Comparison of ENCODE assay signal across 28 mouse cellular contexts in genomic region chr10:76828936-76829335, GRCm38 (mm10).
A peak's percentile ranks its signal among the peaks of the same experiment; 100 is the strongest.
DNase-seq lines count a peak whose midpoint lies in the region; ATAC-seq and TF ChIP-seq lines count a peak whose summit lies in the region.
"Had no signal": no experiment of that assay in that cellular context is flagged by ENCODE, and none has a peak within 500 bp of the region (broad histone marks: within the 10 kb centered on the region; RNA-seq: fewer than 3 reads in every experiment).

No protein-coding gene starts in this region.

- WGBS in hindbrain, postnatal 0 days, result 93% methylated on average over 4 of the region's 4 CpGs
- WGBS in hindbrain, embryonic 16.5 days, result 96% methylated on average over 4 of the region's 4 CpGs
- WGBS in liver, postnatal 0 days (ENCODE audit: insufficient replicate concordance), result 93% methylated on average over 4 of the region's 4 CpGs
- 96% methylated on average over 4 of the region's 4 CpGs for whole genome bisulfite sequencing in stomach, postnatal 0 days

- peak; percentile 27; the same call in 1 of the 2 replicates for TF ChIP-seq CTCF in hindbrain, postnatal 0 days (IDR thresholded peaks at IDR 0.05; ENCODE audit: low read depth)
- 0 out of 2 replicates have a peak, but pooled peaks have one; percentile 12 for TF ChIP-seq CTCF in liver, postnatal 0 days (IDR thresholded peaks at IDR 0.05; ENCODE audit: low read depth)
- TF ChIP-seq CTCF in stomach, postnatal 0 days (IDR thresholded peaks at IDR 0.05; ENCODE audit: low read depth), result peak; percentile 22; the same call in 1 of the 2 replicates

- no peaks in the 10 kb centered on the region for H3K4me1 ChIP-seq in hindbrain, postnatal 0 days (ENCODE audit: insufficient read depth, low read length)
- no peaks in the 10 kb centered on the region for H3K4me1 ChIP-seq in hindbrain, embryonic 16.5 days (ENCODE audit: control insufficient read depth, insufficient read depth, low read depth, low read length)
- H3K4me1 ChIP-seq in liver, postnatal 0 days (ENCODE audit: insufficient read depth), result no peaks in the 10 kb centered on the region
- H3K4me1 ChIP-seq in ES-E14 (ENCODE audit: control insufficient read depth in 2 of 2, insufficient read depth in 2 of 2, low read length in 2 of 2, poor library complexity in 1 of 2), result no peaks in the 10 kb centered on the region
- no peaks in the 10 kb centered on the region for H3K4me1 ChIP-seq in stomach, postnatal 0 days (replicated peaks; ENCODE audit: control insufficient read depth, insufficient read depth)
- H3K4me1 ChIP-seq: kidney, embryonic 15.5 days; limb, embryonic 10.5 days; lung, embryonic 15.5 days had no signal

- no peaks in the 10 kb centered on the region for H3K9me3 ChIP-seq in hindbrain, postnatal 0 days (ENCODE audit: low read length)
- no peaks in the 10 kb centered on the region for H3K9me3 ChIP-seq in hindbrain, embryonic 16.5 days (ENCODE audit: control insufficient read depth, low read length)
- no peaks in the 10 kb centered on the region for H3K9me3 ChIP-seq in liver, postnatal 0 days (ENCODE audit: low read length)
- no peaks in the 10 kb centered on the region for H3K9me3 ChIP-seq in ES-E14 (ENCODE audit: control insufficient read depth, insufficient read depth, low read depth, low read length)
- H3K9me3 ChIP-seq in stomach, postnatal 0 days (ENCODE audit: control insufficient read depth, low read length), result no peaks in the 10 kb centered on the region
- H3K9me3 ChIP-seq: kidney, embryonic 15.5 days; limb, embryonic 10.5 days; lung, embryonic 15.5 days; neural tube, embryonic 12.5 days had no signal

- H3K36me3 ChIP-seq in hindbrain, postnatal 0 days (ENCODE audit: insufficient read depth, low read length), result no peaks in the 10 kb centered on the region
- H3K36me3 ChIP-seq in hindbrain, embryonic 16.5 days (ENCODE audit: control insufficient read depth, insufficient read depth, low read length), result no peaks in the 10 kb centered on the region; the same call in 1 of the 2 replicates
- no peaks in the 10 kb centered on the region for H3K36me3 ChIP-seq in liver, postnatal 0 days (replicated peaks; ENCODE audit: insufficient read depth, low read length)
- H3K36me3 ChIP-seq in ES-E14 (ENCODE audit: control insufficient read depth, insufficient read depth, low read length, poor library complexity, severe bottlenecking), result no peaks in the 10 kb centered on the region
- no peaks in the 10 kb centered on the region for H3K36me3 ChIP-seq in stomach, postnatal 0 days (ENCODE audit: control insufficient read depth, insufficient read depth, low read length)
- H3K36me3 ChIP-seq: hindbrain, embryonic 13.5 days; limb, embryonic 10.5 days; lung, embryonic 15.5 days; neural tube, embryonic 12.5 days had no signal

- H3K9ac ChIP-seq in hindbrain, postnatal 0 days (replicated peaks; ENCODE audit: low read length), result no peak overlapping the region
- no peak overlapping the region for H3K9ac ChIP-seq in hindbrain, embryonic 16.5 days (ENCODE audit: low read depth, low read length)
- no peak overlapping the region for H3K9ac ChIP-seq in liver, postnatal 0 days (replicated peaks)
- no peak overlapping the region for H3K9ac ChIP-seq in ES-E14 (ENCODE audit: insufficient read depth, low read depth, low read length, poor library complexity, severe bottlenecking)
- H3K9ac ChIP-seq in stomach, postnatal 0 days (ENCODE audit: low read length), result no peak overlapping the region
- H3K9ac ChIP-seq: hindbrain, embryonic 13.5 days; kidney, embryonic 15.5 days; lung, embryonic 15.5 days; neural tube, embryonic 12.5 days had no signal

- DNase-seq in hindbrain, postnatal 0 days (ENCODE audit: low spot score), result no peak
- DNase-seq in liver, postnatal 0 days, result no peak
- DNase-seq in liver (no peak), ES-E14 (ENCODE audit: low read depth, low spot score) (peak; percentile 15), adipocyte (ENCODE audit: low spot score) (no peak)
- DNase-seq in stomach, postnatal 0 days (ENCODE audit: low spot score), result no peak
- DNase-seq: adrenal gland, postnatal 14 days; cerebellum, adult 9-11 months; gastrocnemius, postnatal 14 days; heart, adult 2 months; kidney, postnatal 4 days; layer of hippocampus, adult 9-11 months; lung, postnatal 36 days; midbrain, embryonic 14.5 days; right cerebral cortex, postnatal 25 days; spleen, adult 18-20 months; thymus, postnatal 25 days had no signal

- ATAC-seq in hindbrain, postnatal 0 days, result no peak
- ATAC-seq in hindbrain, embryonic 16.5 days, result no peak
- ATAC-seq in liver, postnatal 0 days, result no peak
- ATAC-seq in stomach, postnatal 0 days (ENCODE audit: low FRiP score, low TSS enrichment), result no peak
- ATAC-seq: activated CD4-positive, CD25-positive, alpha-beta regulatory T cell, adult 4 months; forebrain, embryonic 16.5 days; intestine, embryonic 16.5 days; Patski had no signal

- H3K4me3 ChIP-seq in hindbrain, postnatal 0 days (ENCODE audit: low read length), result no peak overlapping the region
- no peak overlapping the region for H3K4me3 ChIP-seq in hindbrain, embryonic 16.5 days (ENCODE audit: low read length)
- no peak overlapping the region for H3K4me3 ChIP-seq in liver, postnatal 0 days (ENCODE audit: low read depth, low read length)
- no peak overlapping the region for H3K4me3 ChIP-seq in ES-E14 (ENCODE audit: insufficient read depth in 1 of 2, low read depth in 1 of 2, low read length in 2 of 2, poor library complexity in 1 of 2, severe bottlenecking in 1 of 2)
- no peak overlapping the region for H3K4me3 ChIP-seq in stomach, postnatal 0 days (ENCODE audit: low read depth, low read length)
- H3K4me3 ChIP-seq: heart, adult 2 months; hindbrain, embryonic 13.5 days; kidney, embryonic 15.5 days; limb, embryonic 10.5 days; lung, embryonic 15.5 days; megakaryocyte, embryonic 14.5 days; neural tube, embryonic 12.5 days had no signal

- TF ChIP-seq EP300 in liver, postnatal 0 days (IDR thresholded peaks at IDR 0.05; ENCODE audit: low read depth), result no peak
- no peak for TF ChIP-seq EP300 in stomach, postnatal 0 days (optimal IDR thresholded peaks at IDR 0.05)

- no peaks in the 10 kb centered on the region for H3K27me3 ChIP-seq in hindbrain, postnatal 0 days (ENCODE audit: insufficient read depth, low read length)
- no peaks in the 10 kb centered on the region; the same call in 1 of the 2 replicates for H3K27me3 ChIP-seq in hindbrain, embryonic 16.5 days (replicated peaks; ENCODE audit: control insufficient read depth, insufficient read depth, low read length)
- no peaks in the 10 kb centered on the region for H3K27me3 ChIP-seq in liver, postnatal 0 days (ENCODE audit: insufficient read depth, low read length)
- H3K27me3 ChIP-seq in stomach, postnatal 0 days (ENCODE audit: control insufficient read depth, insufficient read depth, low read length), result no peaks in the 10 kb centered on the region
- H3K27me3 ChIP-seq: hindbrain, embryonic 13.5 days; kidney, embryonic 15.5 days; lung, embryonic 15.5 days; neural tube, embryonic 12.5 days; Patski had no signal

- in situ Hi-C loops in ES-E14 (cut with MboI; ENCODE audit: low sequenced_read_pairs in 2 of 2, unreplicated experiment in 2 of 2), result no loop called here

- H3K4me2 ChIP-seq in hindbrain, postnatal 0 days (ENCODE audit: low read depth, low read length), result no peak overlapping the region
- H3K4me2 ChIP-seq in hindbrain, embryonic 16.5 days (ENCODE audit: low read length), result no peak overlapping the region
- H3K4me2 ChIP-seq in liver, postnatal 0 days (ENCODE audit: low read depth, low read length), result no peak overlapping the region
- H3K4me2 ChIP-seq in stomach, postnatal 0 days (replicated peaks; ENCODE audit: low read depth), result no peak overlapping the region
- H3K4me2 ChIP-seq: hindbrain, embryonic 13.5 days; kidney, embryonic 15.5 days; lung, embryonic 15.5 days; neural tube, embryonic 12.5 days had no signal

- no peak overlapping the region for H3K27ac ChIP-seq in hindbrain, postnatal 0 days
- H3K27ac ChIP-seq in hindbrain, embryonic 16.5 days (ENCODE audit: low read depth, low read length), result no peak overlapping the region
- H3K27ac ChIP-seq in liver, postnatal 0 days (ENCODE audit: low read depth), result no peak overlapping the region
- H3K27ac ChIP-seq in ES-E14 (ENCODE audit: insufficient read depth, low read depth, low read length, poor library complexity, severe bottlenecking), result no peak overlapping the region
- no peak overlapping the region for H3K27ac ChIP-seq in stomach, postnatal 0 days (replicated peaks)
- H3K27ac ChIP-seq: heart, adult 2 months; hindbrain, embryonic 13.5 days; kidney, embryonic 15.5 days; limb, embryonic 10.5 days; lung, embryonic 15.5 days; neural tube, embryonic 12.5 days had no signal

TF ChIP-seq in ES-E14, 5 proteins besides CTCF, POLR2A, EP300 and RAD21:
- TF ChIP-seq HCFC1 (IDR thresholded peaks at IDR 0.05; ENCODE audit: borderline replicate concordance, insufficient read depth, low read length) (no peak), MAFK (IDR thresholded peaks at IDR 0.05; ENCODE audit: insufficient read depth, low read depth, low read length) (no peak), ZNF384 (IDR thresholded peaks at IDR 0.05; ENCODE audit: low read depth, low read length) (no peak), ZC3H11A (IDR thresholded peaks at IDR 0.05; ENCODE audit: borderline replicate concordance, low read depth, low read length) (no peak), CHD2 (IDR thresholded peaks at IDR 0.05; ENCODE audit: low read depth, low read length) (no peak)
